Mouse (Mus musculus): ENCODE data around the gene Lipe. TPM values are rescaled to one million over a fixed set of nuclear protein-coding genes. Genes with fewer than 3 reads are reported as not detected.

Lipe gene
- polyA plus RNA-seq, 1 experiment from 2014 or later: 7.8 TPM

GRCm38 (mm10) chr7:25391856-25392453, 6.6 kb downstream of the Lipe start:
- H3K9me3 ChIP-seq: no peaks in the 10 kb centered on the region
- DNase-seq (ENCODE audit: low spot score): no peak
- peaks cover 18% of the 10 kb centered on the region for H3K36me3 ChIP-seq (replicated peaks)
- no peak overlapping the region for H3K27ac ChIP-seq (replicated peaks)
- H3K27me3 ChIP-seq (replicated peaks; ENCODE audit: low read depth, poor library complexity, severe bottlenecking): peaks cover 21% of the 10 kb centered on the region
- peaks cover 51% of the 10 kb centered on the region for H3K4me1 ChIP-seq
- no peak overlapping the region for H3K4me3 ChIP-seq
- 75% methylated on average over 2 of the region's 2 CpGs for WGBS

- Histone ChIP-seq H3K27me3 (replicated peaks; ENCODE audit: low read depth, poor library complexity, severe bottlenecking) (peaks cover 17% of the 10 kb centered on the region), H3K27ac (replicated peaks) (no peak overlapping the region; the same call in 1 of the 2 replicates), H3K4me1 (peaks cover 43% of the 10 kb centered on the region), H3K4me3 (no peak overlapping the region), H3K36me3 (replicated peaks) (peaks cover 28% of the 10 kb centered on the region), H3K9me3 (no peaks in the 10 kb centered on the region)
- WGBS: 39% methylated on average over 2 of the region's 2 CpGs
- no peak for DNase-seq (ENCODE audit: low spot score)
These were observed 7.5 kb downstream of the Lipe start for GRCm38 (mm10) chr7:25390986-25391385.

- peaks cover 35% of the 10 kb centered on the region for H3K36me3 ChIP-seq (replicated peaks)
- H3K4me3 ChIP-seq: no peak overlapping the region
- H3K27ac ChIP-seq (replicated peaks): no peak overlapping the region
- DNase-seq (ENCODE audit: low spot score): no peak
- H3K4me1 ChIP-seq: peaks cover 43% of the 10 kb centered on the region
- no peaks in the 10 kb centered on the region for H3K9me3 ChIP-seq
- WGBS: 41% methylated on average over 8 of the region's 8 CpGs
- peaks cover 17% of the 10 kb centered on the region for H3K27me3 ChIP-seq (replicated peaks; ENCODE audit: low read depth, poor library complexity, severe bottlenecking)
These were observed 8.3 kb downstream of the Lipe start for GRCm38 (mm10) chr7:25390054-25390770.

- H3K4me3 ChIP-seq: no peak overlapping the region
- no peak for DNase-seq (ENCODE audit: low spot score)
- H3K36me3 ChIP-seq (replicated peaks): peaks cover 48% of the 10 kb centered on the region
- WGBS: 89% methylated on average over 7 of the region's 7 CpGs
- no peaks in the 10 kb centered on the region for H3K9me3 ChIP-seq
- no peak overlapping the region for H3K27ac ChIP-seq (replicated peaks)
- peaks cover 31% of the 10 kb centered on the region for H3K4me1 ChIP-seq
- H3K27me3 ChIP-seq (replicated peaks; ENCODE audit: low read depth, poor library complexity, severe bottlenecking): peaks cover 9% of the 10 kb centered on the region
These were observed 9.6 kb downstream of the Lipe start for GRCm38 (mm10) chr7:25388916-25389315.

GRCm38 (mm10) chr7:25387811-25388440, 10.6 kb downstream of the Lipe start:
- Histone ChIP-seq H3K27me3 (replicated peaks; ENCODE audit: low read depth, poor library complexity, severe bottlenecking) (0 out of 2 replicates have a peak, but pooled peaks cover 6% of the 10 kb centered on the region), H3K36me3 (replicated peaks) (peaks cover 58% of the 10 kb centered on the region), H3K9me3 (no peaks in the 10 kb centered on the region), H3K4me3 (no peak overlapping the region), H3K27ac (replicated peaks) (no peak overlapping the region), H3K4me1 (peaks cover 21% of the 10 kb centered on the region)
- WGBS: 93% methylated on average over 18 of the region's 18 CpGs
- no peak for DNase-seq (ENCODE audit: low spot score)

- peaks cover 20% of the 10 kb centered on the region for H3K27me3 ChIP-seq (replicated peaks; ENCODE audit: low read depth, poor library complexity, severe bottlenecking)
- no peak overlapping the region for H3K4me3 ChIP-seq
- H3K36me3 ChIP-seq (replicated peaks): peaks cover 68% of the 10 kb centered on the region
- H3K9me3 ChIP-seq: no peaks in the 10 kb centered on the region
- 85% methylated on average over 12 of the region's 12 CpGs for WGBS
- peaks cover 14% of the 10 kb centered on the region for H3K4me1 ChIP-seq
- no peak for DNase-seq (ENCODE audit: low spot score)
- H3K27ac ChIP-seq (replicated peaks): no peak overlapping the region
These were observed 12.5 kb downstream of the Lipe start for GRCm38 (mm10) chr7:25385850-25386555.

GRCm38 (mm10) chr7:25385259-25385658, 13.3 kb downstream of the Lipe start:
- 92% methylated on average over 12 of the region's 12 CpGs for WGBS
- peaks cover 68% of the 10 kb centered on the region for H3K36me3 ChIP-seq (replicated peaks)
- DNase-seq (ENCODE audit: low spot score): no peak

GRCm38 (mm10) chr7:25384818-25385217, 13.7 kb downstream of the Lipe start:
- H3K27ac ChIP-seq (replicated peaks): no peak overlapping the region
- peaks cover 32% of the 10 kb centered on the region for H3K27me3 ChIP-seq (replicated peaks; ENCODE audit: low read depth, poor library complexity, severe bottlenecking)
- DNase-seq (ENCODE audit: low spot score): no peak
- no peak overlapping the region for H3K4me3 ChIP-seq
- H3K4me1 ChIP-seq: peaks cover 13% of the 10 kb centered on the region
- WGBS: 86% methylated on average over 9 of the region's 9 CpGs
- H3K9me3 ChIP-seq: no peaks in the 10 kb centered on the region
- peaks cover 68% of the 10 kb centered on the region for H3K36me3 ChIP-seq (replicated peaks)

More at GRCm38 (mm10) chr7:25385259-25385658, 13.3 kb downstream of the Lipe start:
- no peaks in the 10 kb centered on the region for H3K9me3 ChIP-seq
- no peak overlapping the region for H3K4me3 ChIP-seq
- no peak overlapping the region for H3K27ac ChIP-seq (replicated peaks)
- peaks cover 28% of the 10 kb centered on the region for H3K27me3 ChIP-seq (replicated peaks; ENCODE audit: low read depth, poor library complexity, severe bottlenecking)
- H3K4me1 ChIP-seq: peaks cover 13% of the 10 kb centered on the region

GRCm38 (mm10) chr7:25384318-25384717, 14.2 kb downstream of the Lipe start:
- Histone ChIP-seq H3K36me3 (replicated peaks) (peaks cover 68% of the 10 kb centered on the region), H3K4me1 (peaks cover 16% of the 10 kb centered on the region), H3K27ac (replicated peaks) (no peak overlapping the region), H3K27me3 (replicated peaks; ENCODE audit: low read depth, poor library complexity, severe bottlenecking) (peaks cover 32% of the 10 kb centered on the region), H3K4me3 (no peak overlapping the region), H3K9me3 (no peaks in the 10 kb centered on the region)
- DNase-seq (ENCODE audit: low spot score): no peak
- WGBS: 88% methylated on average over 13 of the region's 13 CpGs

GRCm38 (mm10) chr7:25383891-25384290, 14.6 kb downstream of the Lipe start:
- 81% methylated on average over 4 of the region's 4 CpGs for WGBS
- H3K36me3 ChIP-seq (replicated peaks): peaks cover 68% of the 10 kb centered on the region
- no peak for DNase-seq (ENCODE audit: low spot score)
- H3K27me3 ChIP-seq (replicated peaks; ENCODE audit: low read depth, poor library complexity, severe bottlenecking): peaks cover 33% of the 10 kb centered on the region
- peaks cover 19% of the 10 kb centered on the region for H3K4me1 ChIP-seq
- no peak overlapping the region for H3K27ac ChIP-seq (replicated peaks)
- H3K9me3 ChIP-seq: no peaks in the 10 kb centered on the region
- H3K4me3 ChIP-seq: no peak overlapping the region

GRCm38 (mm10) chr7:25383385-25383784, 15.1 kb downstream of the Lipe start:
- Histone ChIP-seq H3K36me3 (replicated peaks) (peaks cover 64% of the 10 kb centered on the region), H3K27ac (replicated peaks) (no peak overlapping the region), H3K27me3 (replicated peaks; ENCODE audit: low read depth, poor library complexity, severe bottlenecking) (peaks cover 38% of the 10 kb centered on the region), H3K4me3 (no peak overlapping the region), H3K4me1 (peaks cover 19% of the 10 kb centered on the region), H3K9me3 (no peaks in the 10 kb centered on the region)
- 88% methylated on average over 7 of the region's 7 CpGs for WGBS
- DNase-seq (ENCODE audit: low spot score): no peak

GRCm38 (mm10) chr7:25382541-25382940, 16.0 kb downstream of the Lipe start:
- Histone ChIP-seq H3K36me3 (replicated peaks) (peaks cover 56% of the 10 kb centered on the region), H3K9me3 (no peaks in the 10 kb centered on the region), H3K27ac (replicated peaks) (no peak overlapping the region), H3K27me3 (replicated peaks; ENCODE audit: low read depth, poor library complexity, severe bottlenecking) (peaks cover 45% of the 10 kb centered on the region), H3K4me3 (no peak overlapping the region), H3K4me1 (peaks cover 20% of the 10 kb centered on the region)
- DNase-seq (ENCODE audit: low spot score): no peak
